Mouse (Mus musculus) left cerebral cortex, adult 2 months (tissue): Measurements from ENCODE around the gene Fgfr2. TPM values are rescaled to one million over a fixed set of nuclear protein-coding genes. Genes with fewer than 3 reads are reported as not detected.

Experiments used
- DNase-seq, 2 experiments: peaks; one replicate each; pipeline ENCODE4 v3.0.0; 2021 to 2022; ENCODE audit warnings: low spot score in 2 of 2, mixed read lengths in 1 of 2; ENCODE audit errors: extremely low spot score in 1 of 2
- H3K27ac ChIP-seq: fragments of 200-600 bp; 2 replicates; pipeline ENCODE4 v1.8.1; 2022
- H3K4me3 ChIP-seq: fragments of 200-600 bp; 2 replicates; pipeline ENCODE4 v1.8.1; 2022
- CTCF ChIP-seq: fragments of 200-600 bp; IDR thresholded peaks from 2 replicates; pipeline ENCODE4 v1.8.1; 2022; ENCODE audit warnings: antibody characterized with exemption, mild to moderate bottlenecking, moderate library complexity
- intact Hi-C: fragments of 180-260 bp; cut with DNase I; formaldehyde crosslinking; loops from one replicate; pipeline ENCODE4 v1.15.1; 2025
- total RNA-seq, 2 experiments: library from RNA; stranded (reverse); gene quantifications; 2 replicates each; pipeline ENCODE4 v1.2.3; 2021

Gene Fgfr2
- total RNA-seq, 2 experiments from 2014 or later, result 47.3 to 47.4 TPM

- intact Hi-C loops, result no loop called here
- no peak for TF ChIP-seq CTCF
- DNase-seq, result no peak
- no peak overlapping the region for H3K27ac ChIP-seq
- H3K4me3 ChIP-seq, result no peak overlapping the region
These were observed 2424.7 kb downstream of the Fgfr2 start for GRCm38 (mm10) chr7:130698480-130698879.

- peak overlapping the region; percentile 37 for H3K4me3 ChIP-seq
- no peak for TF ChIP-seq CTCF
- peak; percentile 22 to 48 for DNase-seq
- H3K27ac ChIP-seq, result 0 out of 2 replicates have a peak overlapping the region, but pooled peaks have one; percentile 7
- intact Hi-C loops, result no loop called here
These were observed 2426.6 kb downstream of the Fgfr2 start for GRCm38 (mm10) chr7:130696347-130697234.

GRCm38 (mm10) chr7:130695669-130696338 lies 2427.3 kb downstream of the Fgfr2 start:
- intact Hi-C loops, result no loop called here
- H3K27ac ChIP-seq, result no peak overlapping the region
- no peak overlapping the region for H3K4me3 ChIP-seq
- DNase-seq, result no peak
- no peak for TF ChIP-seq CTCF

GRCm38 (mm10) chr7:130693800-130694193 lies 2429.4 kb downstream of the Fgfr2 start:
- Histone ChIP-seq H3K4me3 (peak overlapping the region; percentile 85), H3K27ac (peak overlapping the region; percentile 95)
- peak; percentile 18 to 26 for DNase-seq
- TF ChIP-seq CTCF, result no peak; the same call in 1 of the 2 replicates
- intact Hi-C loops, result loop anchor here (5.0 kb wide), 4 partner anchors 39 to 161 kb away; no protein-coding TSS in a partner anchor

GRCm38 (mm10) chr7:130692943-130693799 lies 2430.0 kb downstream of the Fgfr2 start:
- peak overlapping the region; percentile 95 for H3K27ac ChIP-seq
- no peak; the same call in none of the 2 replicates for TF ChIP-seq CTCF
- DNase-seq, result peak; percentile 42 to 49
- intact Hi-C loops, result loop anchor here (5.0 kb wide), 4 partner anchors 39 to 161 kb away; no protein-coding TSS in a partner anchor
- peak overlapping the region; percentile 85 for H3K4me3 ChIP-seq

GRCm38 (mm10) chr7:130692392-130692942 lies 2430.7 kb downstream of the Fgfr2 start:
- peak overlapping the region; percentile 95 for H3K27ac ChIP-seq
- TF ChIP-seq CTCF, result peak; percentile 30
- intact Hi-C loops, result loop anchor here (5.0 kb wide), 4 partner anchors 40 to 160 kb away; no protein-coding TSS in a partner anchor
- H3K4me3 ChIP-seq, result peak overlapping the region; percentile 85
- DNase-seq, result peak; percentile 76 to 80

GRCm38 (mm10) chr7:130691931-130692330 lies 2431.2 kb downstream of the Fgfr2 start:
- H3K4me3 ChIP-seq, result no peak overlapping the region
- DNase-seq, result no peak
- intact Hi-C loops, result loop anchor here (5.0 kb wide), 4 partner anchors 40 to 160 kb away; no protein-coding TSS in a partner anchor
- no peak for TF ChIP-seq CTCF
- no peak overlapping the region for H3K27ac ChIP-seq

GRCm38 (mm10) chr7:130690869-130691268 lies 2432.3 kb downstream of the Fgfr2 start:
- DNase-seq, result no peak
- Histone ChIP-seq H3K4me3 (no peak overlapping the region), H3K27ac (no peak overlapping the region)
- intact Hi-C loops, result loop anchor here (5.0 kb wide), 4 partner anchors 41 to 159 kb away; no protein-coding TSS in a partner anchor
- TF ChIP-seq CTCF, result no peak

- DNase-seq, result no peak
- Histone ChIP-seq H3K27ac (no peak overlapping the region), H3K4me3 (no peak overlapping the region)
- TF ChIP-seq CTCF, result no peak
- intact Hi-C loops, result no loop called here
These were observed 2434.5 kb downstream of the Fgfr2 start for GRCm38 (mm10) chr7:130688601-130689000.

GRCm38 (mm10) chr7:130681798-130682197 lies 2441.4 kb downstream of the Fgfr2 start:
- no peak overlapping the region; the same call in 1 of the 2 replicates for H3K27ac ChIP-seq
- intact Hi-C loops, result loop anchor here (5.0 kb wide), 1 partner anchor 79 kb away; no protein-coding TSS in a partner anchor
- TF ChIP-seq CTCF, result no peak
- H3K4me3 ChIP-seq, result no peak overlapping the region
- DNase-seq, result peak; percentile 76 to 84

- intact Hi-C loops, result loop anchor here (10.0 kb wide), 1 partner anchor 236 kb away; no protein-coding TSS in a partner anchor
- TF ChIP-seq CTCF, result no peak
- H3K27ac ChIP-seq, result no peak overlapping the region
- no peak overlapping the region for H3K4me3 ChIP-seq
- DNase-seq, result no peak
These were observed 2444.7 kb downstream of the Fgfr2 start for GRCm38 (mm10) chr7:130678414-130678813.
